Mouse (Mus musculus) c-Kit-positive CD71-positive TER-119-negative erythroid progenitor cells, embryonic 14.5 days (primary cell): ENCODE measurements at regions not wholly inside any gene's neighbourhood (a gene's known extent, or its start where the extent isn't known, plus 50 kb on each side); places are given as distances from the start of the nearest gene placed in this dataset.
"Not testable (repeated sequence)": the region's sequence is repeated elsewhere in the genome, so short reads cannot be mapped to it uniquely, and the experiment has no call there.

ENCODE experiments used
- DNase-seq: peaks from one replicate; pipeline ENCODE4 v3.0.0-alpha.2; 2013; ENCODE audit warnings: low read depth

DNA sequence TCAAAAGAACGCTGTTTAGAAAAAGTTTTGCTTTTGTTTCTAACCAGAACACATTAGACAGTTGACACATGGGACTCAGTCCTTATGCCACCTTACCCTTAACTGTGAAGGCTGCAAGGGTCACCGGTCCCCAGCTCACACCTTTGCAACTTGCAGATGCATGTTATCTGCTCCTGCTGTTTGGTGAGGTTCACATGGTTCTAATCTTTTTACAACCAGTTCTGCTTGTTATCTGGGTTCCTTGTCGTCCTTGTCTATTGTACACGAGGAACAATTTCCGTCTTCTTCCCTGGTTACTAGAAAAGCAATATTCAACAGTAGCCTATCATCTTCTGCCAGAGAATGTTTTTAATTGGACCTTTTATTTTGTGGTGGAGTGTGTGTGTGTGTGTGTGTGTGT, 200.8 kb downstream of the Gm21738 start:
- not testable (repeated sequence) for DNase-seq

DNA sequence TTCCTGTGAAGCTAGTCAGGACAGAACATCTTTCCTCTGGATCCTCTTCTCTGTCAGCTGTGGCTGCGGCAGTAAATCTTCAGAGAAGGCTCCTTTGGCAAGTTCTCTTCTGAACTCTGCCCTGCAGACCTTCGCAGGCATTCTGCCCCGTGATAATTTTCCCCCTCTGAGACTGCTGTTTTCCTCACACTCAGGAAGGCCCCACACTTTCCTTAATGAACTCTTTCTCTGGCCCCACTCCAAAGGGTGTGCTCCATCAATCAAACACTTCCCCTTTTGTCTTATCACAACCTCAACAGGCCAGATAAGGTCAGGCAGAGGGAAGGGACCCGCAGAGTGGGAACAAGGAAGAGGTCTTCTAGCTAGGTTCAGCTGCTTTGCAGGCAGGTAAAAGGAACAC, 210.2 kb downstream of the Gm21738 start:
- DNase-seq, result no peak

DNA sequence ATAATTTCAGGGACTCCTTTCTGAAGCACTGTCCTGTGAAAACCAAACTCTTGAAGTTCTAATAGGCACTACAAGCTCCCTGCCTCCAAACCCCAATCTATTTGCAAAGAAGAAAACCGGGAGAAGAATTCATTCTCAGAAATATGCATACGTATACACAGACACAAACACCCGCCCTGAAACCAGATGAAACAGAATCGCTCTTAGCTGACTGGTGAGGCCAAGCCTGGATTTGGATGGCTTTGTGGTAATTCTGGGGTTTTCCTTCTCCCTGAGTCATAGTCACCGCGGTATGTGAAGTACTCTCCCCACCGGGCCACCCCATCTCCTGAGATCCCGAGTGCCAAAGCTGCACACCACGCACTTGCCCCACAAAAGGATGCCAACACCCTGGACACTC, 238.5 kb downstream of the Gm21738 start:
- not testable (repeated sequence) for DNase-seq

DNA sequence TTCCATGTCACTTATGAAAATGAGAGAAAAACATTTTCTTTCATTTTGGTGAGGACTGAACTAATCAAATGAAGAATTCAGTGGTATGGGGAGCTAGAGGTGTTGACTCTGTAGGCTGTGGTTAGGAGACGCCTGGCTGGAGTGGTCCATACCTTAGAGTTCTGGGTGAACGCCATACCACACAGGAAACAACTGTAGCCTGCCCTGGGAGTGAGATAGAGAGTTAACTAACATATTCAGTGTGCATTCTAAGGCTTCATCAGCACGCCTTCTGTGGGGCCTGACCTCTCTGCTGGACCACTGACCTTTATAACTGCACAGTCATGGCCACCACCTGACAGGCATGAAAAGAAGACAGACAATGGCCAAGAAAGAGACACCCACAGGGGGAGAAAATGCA, 240.7 kb downstream of the Gm21738 start:
- not testable (repeated sequence) for DNase-seq

DNA sequence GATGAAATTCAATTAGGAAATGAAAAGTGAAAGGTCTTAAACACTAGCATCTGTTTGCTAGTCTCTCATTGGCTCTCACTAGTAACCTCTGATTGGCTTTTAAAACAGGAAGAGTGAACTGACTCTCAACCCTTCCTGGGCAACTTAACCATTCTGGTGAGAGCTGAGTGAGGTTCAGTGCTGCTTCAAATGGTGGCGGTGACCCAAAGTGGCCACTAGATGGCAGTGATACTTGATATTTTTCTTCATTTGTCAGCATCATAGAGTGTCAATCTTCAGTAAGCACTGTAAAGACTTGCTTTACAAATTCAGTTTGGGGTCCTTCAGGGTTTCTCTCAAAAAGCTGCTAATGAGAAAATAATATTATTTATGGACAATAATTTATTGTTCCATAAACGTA, 243.4 kb downstream of the Gm21738 start:
- DNase-seq, result peak; percentile 0

DNA sequence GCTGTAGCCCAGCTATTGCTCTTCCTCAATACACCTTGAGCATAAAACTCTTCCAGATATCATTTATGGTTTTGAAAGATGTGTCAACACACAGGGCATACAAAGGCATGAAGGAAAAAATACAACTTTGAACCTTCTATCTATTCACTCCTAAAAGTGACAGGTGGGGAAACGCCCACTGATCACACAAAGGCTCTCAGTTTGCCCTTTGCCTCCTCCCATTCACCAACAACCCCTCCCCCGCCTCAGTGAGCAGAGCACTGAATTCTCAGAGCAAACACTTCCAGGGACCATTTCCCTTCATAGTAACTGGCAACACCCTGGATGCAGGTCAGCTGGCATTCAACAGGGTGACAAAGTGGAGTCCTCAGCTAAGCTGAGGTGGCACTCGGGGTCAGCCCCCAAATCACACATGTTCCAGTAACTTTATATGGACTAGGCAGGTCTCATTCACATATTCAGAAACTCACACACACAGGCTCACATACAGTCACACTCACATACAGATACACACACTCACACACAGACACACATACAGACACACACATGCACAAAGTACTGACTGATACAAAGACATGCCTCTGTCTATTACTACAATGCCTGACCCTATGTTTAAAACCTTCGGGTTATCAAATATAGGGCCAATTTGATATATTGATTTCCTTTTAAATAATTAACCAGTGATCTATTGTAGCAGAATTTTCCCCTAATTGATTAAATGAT, 248.3 kb downstream of the Gm21738 start:
- not testable (repeated sequence) for DNase-seq

DNA sequence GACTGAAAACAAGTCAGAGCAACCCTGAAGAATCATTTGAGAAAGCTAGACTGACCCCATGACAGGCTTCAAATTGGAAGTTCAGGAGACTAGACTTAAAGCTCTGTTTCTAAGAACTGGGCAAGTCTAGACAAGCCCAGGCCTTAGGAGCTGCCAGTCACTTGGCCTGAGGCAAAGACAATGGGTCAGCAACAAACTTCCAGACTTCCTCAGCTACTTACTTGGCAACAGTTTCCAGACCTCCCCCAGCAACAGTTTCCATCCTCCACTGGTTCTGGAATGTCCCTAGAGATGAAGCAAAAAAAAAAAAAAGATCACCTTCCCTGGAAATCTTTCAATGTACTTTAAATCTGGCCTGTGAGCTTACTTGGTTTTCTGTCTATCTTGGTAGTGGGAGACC, 251.9 kb downstream of the Gm21738 start:
- DNase-seq, result no peak

DNA sequence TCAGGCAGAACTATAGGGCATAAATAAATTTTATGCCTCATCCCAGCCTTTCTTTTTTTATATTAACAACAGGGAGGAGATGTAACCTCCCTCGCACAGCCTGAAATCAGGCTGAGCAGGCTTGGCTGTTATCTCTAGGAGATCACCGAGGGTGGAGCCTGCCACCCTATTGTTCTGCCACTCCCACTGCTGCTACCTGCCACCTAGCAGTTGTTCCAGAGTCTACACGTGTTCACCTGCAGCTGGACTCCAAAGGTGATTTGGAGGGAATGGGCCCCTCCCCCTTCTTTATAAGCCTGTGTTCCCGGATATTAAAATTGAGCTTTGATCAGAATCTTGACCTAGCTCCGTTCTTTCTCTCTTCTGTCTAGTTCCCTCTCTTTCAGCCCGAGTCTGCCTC, 245.8 kb upstream of the Ube2e2 start:
- not testable (repeated sequence) for DNase-seq

DNA sequence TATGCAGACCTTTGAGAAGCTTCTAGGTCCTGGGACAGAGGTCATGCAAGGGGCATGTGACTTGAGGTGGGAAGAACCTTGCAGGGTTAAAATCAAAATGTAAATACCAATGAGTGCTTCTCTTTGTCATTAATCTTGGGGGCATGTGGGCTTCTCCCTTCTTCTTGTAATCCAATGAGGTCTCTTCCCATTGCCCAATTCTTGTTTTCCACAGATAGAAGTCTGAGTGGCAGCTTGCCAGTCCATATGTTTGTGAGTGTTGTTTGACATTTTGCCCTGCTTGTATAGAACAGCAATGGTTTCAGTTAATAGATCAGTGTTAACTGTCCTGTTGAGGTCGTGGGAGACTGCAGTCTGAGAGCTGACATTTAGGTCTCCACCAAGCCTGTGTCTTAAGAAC, 237.5 kb upstream of the Ube2e2 start:
- no peak for DNase-seq
